Mouse (Mus musculus) spleen, adult 2 months (tissue): Measurements from ENCODE around the gene Pla2g2f. TPM values are rescaled to one million over a fixed set of nuclear protein-coding genes. Genes with fewer than 3 reads are reported as not detected.

Experiments used
- DNase-seq, 2 experiments: peaks; one replicate each; pipeline versions ENCODE4 v3.0.0 to v3.0.0-alpha.2; 2012 to 2021; ENCODE audit warnings: low spot score in 2 of 2, low read depth in 1 of 2
- H3K27ac ChIP-seq: fragments of 200-500 bp; 2 replicates; pipeline ENCODE4 v1.5.1; 2012; ENCODE audit warnings: low read length, inconsistent platforms; ENCODE audit not compliant: insufficient read depth
- H3K27me3 ChIP-seq: fragments of 200-500 bp; 2 replicates; pipeline ENCODE4 v1.6.1; 2012; ENCODE audit warnings: mild to moderate bottlenecking, moderate library complexity, low read length, inconsistent platforms; ENCODE audit not compliant: control insufficient read depth, insufficient read depth
- H3K36me3 ChIP-seq: fragments of 200-500 bp; 2 replicates; pipeline ENCODE4 v1.6.1; 2012; ENCODE audit warnings: mild to moderate bottlenecking, low read length, inconsistent platforms; ENCODE audit not compliant: control insufficient read depth, insufficient read depth
- H3K4me1 ChIP-seq: fragments of 200-500 bp; 2 replicates; pipeline ENCODE4 v1.6.1; 2011; ENCODE audit warnings: inconsistent platforms; ENCODE audit not compliant: control insufficient read depth, insufficient read depth, insufficient read length
- H3K4me3 ChIP-seq: fragments of 200-500 bp; 2 replicates; pipeline ENCODE4 v1.5.1; 2011; ENCODE audit warnings: mild to moderate bottlenecking, inconsistent platforms; ENCODE audit not compliant: insufficient read depth, insufficient read length; ENCODE audit errors: extremely low read depth
- CTCF ChIP-seq: fragments of 200-500 bp; IDR thresholded peaks from 2 replicates; pipeline ENCODE4 v1.5.1; 2011; ENCODE audit warnings: mild to moderate bottlenecking, inconsistent platforms; ENCODE audit not compliant: insufficient read depth, insufficient read length, insufficient replicate concordance; ENCODE audit errors: extremely low read depth
- POLR2A ChIP-seq: fragments of 200-500 bp; IDR thresholded peaks from 2 replicates; pipeline ENCODE4 v1.6.1; 2011; ENCODE audit warnings: low read depth, low read length, inconsistent platforms
- WGBS: fragments of 180-500 bp; shearing (Covaris S2); methylation state at CpG from one replicate; pipeline ENCODE4 v1.1.7; 2018; 5-methylcytosine and 5-hydroxymethylcytosine counted together
- polyA plus RNA-seq: library from polyadenylated mRNA; depleted of rRNA; stranded (reverse); fragments of >200 nt; gene quantifications from 2 replicates; pipeline ENCODE4 v1.2.3, GENCODE M21; 2012; rRNA removed

Pla2g2f gene
- polyA plus RNA-seq, 1 experiment = 1.9 TPM

DNA sequence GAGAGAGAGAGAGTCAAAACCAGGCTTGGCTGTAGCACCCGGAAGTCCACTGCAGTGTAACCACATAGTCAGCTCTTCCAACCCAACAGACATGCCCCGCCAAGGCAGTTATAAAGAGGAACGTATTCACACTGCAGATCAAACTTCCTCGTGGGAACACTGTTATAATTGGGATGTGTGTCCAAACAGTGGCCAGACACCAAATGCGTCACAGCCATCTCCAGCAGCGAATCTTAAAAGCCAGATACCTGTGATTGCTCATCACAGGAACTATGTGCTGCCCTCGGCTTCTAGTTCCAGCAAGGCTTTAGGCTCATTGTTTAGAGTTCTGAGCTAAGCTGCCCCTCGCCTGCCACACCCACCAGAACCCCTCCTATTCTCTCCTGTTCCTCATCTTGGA, 54.9 kb downstream of the Pla2g2f start:
- Histone ChIP-seq H3K36me3 (no peaks in the 10 kb centered on the region), H3K27ac (no peak overlapping the region), H3K4me3 (no peak overlapping the region), H3K27me3 (no peaks in the 10 kb centered on the region), H3K4me1 (no peaks in the 10 kb centered on the region)
- TF ChIP-seq POLR2A (no peak), CTCF (no peak)
- no peak for DNase-seq
- WGBS = 78% methylated on average over 8 of the region's 8 CpGs

DNA sequence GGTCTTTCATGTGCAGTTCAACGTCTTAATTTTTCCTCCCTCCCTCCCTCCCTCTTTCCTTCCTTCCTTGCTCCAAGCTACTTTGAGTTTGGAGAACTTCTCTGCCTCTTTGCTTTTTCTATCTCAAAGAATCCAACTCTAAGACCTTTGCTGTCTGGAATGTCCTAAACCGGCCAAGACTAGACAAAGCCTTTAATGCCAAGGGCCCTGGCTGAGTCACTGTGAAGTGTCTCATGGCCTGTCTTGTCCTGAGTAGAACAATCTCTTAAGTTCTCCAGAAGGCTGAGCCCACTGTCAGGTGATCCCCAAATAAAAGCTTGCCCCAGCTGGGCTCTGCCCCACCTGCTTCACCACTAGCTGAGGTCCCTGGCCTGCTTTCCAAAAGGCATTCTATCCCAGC, 55.4 kb downstream of the Pla2g2f start:
- Histone ChIP-seq H3K36me3 (no peaks in the 10 kb centered on the region), H3K4me1 (no peaks in the 10 kb centered on the region), H3K4me3 (no peak overlapping the region), H3K27me3 (no peaks in the 10 kb centered on the region), H3K27ac (no peak overlapping the region)
- WGBS = 72% methylated on average over 2 of the region's 2 CpGs
- TF ChIP-seq CTCF (no peak), POLR2A (no peak)
- no peak for DNase-seq

DNA sequence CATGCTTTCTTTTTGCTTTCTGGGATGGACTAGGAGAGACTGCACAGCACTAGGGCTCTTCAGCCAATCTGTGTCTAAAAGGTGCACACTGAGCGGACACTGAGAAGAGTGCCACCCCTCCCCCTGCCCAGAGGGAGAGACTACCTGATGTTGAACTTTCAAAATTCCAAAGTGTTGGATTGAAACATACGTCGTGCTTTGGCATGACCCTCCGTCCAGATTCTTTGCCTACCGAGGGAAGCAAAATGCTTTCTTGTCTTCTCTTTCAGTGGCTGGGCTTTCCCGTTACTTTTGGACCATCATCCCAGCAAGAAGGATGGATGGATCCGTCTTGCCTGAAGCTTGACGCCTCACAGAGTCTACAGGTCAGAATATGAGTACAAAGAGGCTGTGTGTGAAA, 56.3 kb downstream of the Pla2g2f start:
- 72% methylated on average over 8 of the region's 8 CpGs for WGBS
- no peaks in the 10 kb centered on the region for H3K36me3 ChIP-seq
- no peak for TF ChIP-seq POLR2A
- no peak for TF ChIP-seq CTCF
- no peak overlapping the region for H3K27ac ChIP-seq
- no peaks in the 10 kb centered on the region for H3K27me3 ChIP-seq
- no peaks in the 10 kb centered on the region for H3K4me1 ChIP-seq
- H3K4me3 ChIP-seq = no peak overlapping the region
- DNase-seq = no peak

Other genes with a start within 250 kb of the Pla2g2f start
- not detected in 2 replicates for gene Vwa5b1, start 121.7 kb downstream of the Pla2g2f start, polyA plus RNA-seq
- gene Pla2g2c, start 32.8 kb downstream of the Pla2g2f start, polyA plus RNA-seq = 0.02 TPM in 1 of 2 replicates, not detected in the other
- 0.21 and 0.29 TPM in 2 replicates for gene Ubxn10, start 20.5 kb downstream of the Pla2g2f start, polyA plus RNA-seq
- 56.9 and 77.6 TPM in 2 replicates for gene Pla2g2d, start 18.1 kb upstream of the Pla2g2f start, polyA plus RNA-seq
- 43.7 and 65.5 TPM in 2 replicates for gene Pla2g5, start 105.9 kb upstream of the Pla2g2f start, polyA plus RNA-seq
- gene Gm13030, start 116.3 kb upstream of the Pla2g2f start, polyA plus RNA-seq = not detected in 2 replicates
- gene Pla2g2e, start 120.3 kb upstream of the Pla2g2f start, polyA plus RNA-seq = 0.09 TPM in 1 of 2 replicates, not detected in the other
- 3.6 and 4.3 TPM in 2 replicates for gene Otud3, start 156.3 kb upstream of the Pla2g2f start, polyA plus RNA-seq
- 0.06 and 0.07 TPM in 2 replicates for gene Rnf186, start 209.5 kb upstream of the Pla2g2f start, polyA plus RNA-seq
- 18.4 and 21.8 TPM in 2 replicates for gene Tmco4, start 215.3 kb upstream of the Pla2g2f start, polyA plus RNA-seq